Mouse (Mus musculus): ENCODE measurements around the gene Spata5. TPM values are rescaled to one million over a fixed set of nuclear protein-coding genes. Genes with fewer than 3 reads are reported as not detected.
"Not testable (repeated sequence)": the region's sequence is repeated elsewhere in the genome, so short reads cannot be mapped to it uniquely, and the experiment has no call there.

The Spata5 gene
- total RNA-seq, 2 experiments from 2014 or later = 21.1 to 21.5 TPM

DNA sequence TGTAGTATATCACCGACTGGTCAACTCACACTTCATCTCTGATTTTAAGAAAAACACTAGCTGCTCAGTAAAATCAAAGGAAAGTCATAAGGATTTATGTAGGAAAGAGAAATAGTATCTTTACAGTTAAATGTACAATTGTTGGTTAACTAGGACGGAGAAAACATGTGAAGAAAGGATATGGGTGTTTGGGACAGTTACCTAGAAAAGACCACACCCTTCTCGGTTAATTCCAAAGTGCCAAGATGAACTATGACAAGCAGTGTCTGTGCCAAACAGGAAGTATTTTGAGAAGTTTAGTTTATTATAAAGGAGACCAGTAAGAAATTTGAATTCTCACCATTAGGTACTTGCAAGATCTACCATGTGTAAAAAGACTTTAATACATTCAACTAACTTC, 70.3 kb downstream of the Spata5 start:
- intact Hi-C loops (cut with DNase I) = no loop called here
- DNase-seq (ENCODE audit: low spot score in 2 of 2) = no peak

DNA sequence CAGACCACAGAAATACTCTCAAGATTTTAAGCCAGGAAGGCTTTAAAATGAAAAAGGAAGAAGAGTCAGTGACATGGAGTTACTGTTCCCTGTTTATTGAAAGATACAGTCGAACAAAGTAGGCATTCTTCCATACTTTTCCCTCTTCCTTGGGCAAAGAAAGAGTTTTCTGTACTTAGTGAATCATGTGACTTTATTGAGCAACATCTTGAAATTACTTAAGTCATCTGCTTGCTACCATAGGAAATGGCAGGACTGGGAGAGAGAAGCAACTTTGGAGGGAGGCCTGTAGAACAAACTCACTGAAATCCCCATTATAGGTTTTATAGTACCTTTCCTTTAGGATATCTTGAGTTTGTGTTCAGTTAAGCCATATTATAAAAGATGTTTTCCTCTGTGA, 81.2 kb downstream of the Spata5 start:
- no peak for DNase-seq (ENCODE audit: low spot score in 2 of 2)
- intact Hi-C loops (cut with DNase I) = no loop called here

DNA sequence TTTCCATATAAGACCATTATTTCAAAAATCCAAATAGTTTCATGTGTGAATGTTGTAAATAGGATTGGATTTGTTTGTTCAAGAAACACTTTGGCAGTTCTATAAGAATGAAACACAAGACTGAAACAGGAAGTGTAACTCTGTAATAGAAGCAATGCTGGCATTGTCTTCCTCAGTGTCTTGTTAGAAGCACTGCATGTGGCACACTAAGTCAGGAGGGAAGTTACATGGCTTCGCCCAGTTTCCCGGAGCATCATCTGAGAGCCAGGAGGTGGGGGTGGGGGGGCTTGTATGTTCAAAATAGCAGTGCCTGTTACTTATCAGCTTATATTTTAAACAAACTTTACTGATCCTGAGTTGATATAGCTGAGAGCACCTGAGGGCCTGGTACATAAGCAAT, 82.9 kb downstream of the Spata5 start:
- DNase-seq (ENCODE audit: low spot score in 2 of 2) = no peak
- intact Hi-C loops (cut with DNase I) = no loop called here

DNA sequence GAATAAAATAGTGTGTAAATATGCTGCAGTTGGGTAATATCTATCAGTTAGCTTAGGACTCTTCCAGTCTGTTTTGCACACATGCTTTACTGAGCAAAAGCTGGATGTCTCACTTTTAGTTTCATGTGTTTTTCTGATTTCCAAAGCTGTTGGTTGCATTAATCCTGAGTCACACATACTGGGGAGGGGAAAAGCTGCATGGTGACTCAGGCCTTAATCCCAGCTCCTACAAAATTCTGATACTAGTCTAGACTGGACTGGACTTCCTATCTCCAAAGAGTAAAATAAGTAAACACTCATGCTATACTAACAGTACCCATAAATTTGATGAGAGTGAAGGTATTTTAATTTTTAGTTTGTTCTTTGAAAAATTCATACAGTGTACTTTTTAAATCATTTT, 84.2 kb downstream of the Spata5 start:
- DNase-seq (ENCODE audit: low spot score in 2 of 2) = no peak
- intact Hi-C loops (cut with DNase I) = no loop called here

DNA sequence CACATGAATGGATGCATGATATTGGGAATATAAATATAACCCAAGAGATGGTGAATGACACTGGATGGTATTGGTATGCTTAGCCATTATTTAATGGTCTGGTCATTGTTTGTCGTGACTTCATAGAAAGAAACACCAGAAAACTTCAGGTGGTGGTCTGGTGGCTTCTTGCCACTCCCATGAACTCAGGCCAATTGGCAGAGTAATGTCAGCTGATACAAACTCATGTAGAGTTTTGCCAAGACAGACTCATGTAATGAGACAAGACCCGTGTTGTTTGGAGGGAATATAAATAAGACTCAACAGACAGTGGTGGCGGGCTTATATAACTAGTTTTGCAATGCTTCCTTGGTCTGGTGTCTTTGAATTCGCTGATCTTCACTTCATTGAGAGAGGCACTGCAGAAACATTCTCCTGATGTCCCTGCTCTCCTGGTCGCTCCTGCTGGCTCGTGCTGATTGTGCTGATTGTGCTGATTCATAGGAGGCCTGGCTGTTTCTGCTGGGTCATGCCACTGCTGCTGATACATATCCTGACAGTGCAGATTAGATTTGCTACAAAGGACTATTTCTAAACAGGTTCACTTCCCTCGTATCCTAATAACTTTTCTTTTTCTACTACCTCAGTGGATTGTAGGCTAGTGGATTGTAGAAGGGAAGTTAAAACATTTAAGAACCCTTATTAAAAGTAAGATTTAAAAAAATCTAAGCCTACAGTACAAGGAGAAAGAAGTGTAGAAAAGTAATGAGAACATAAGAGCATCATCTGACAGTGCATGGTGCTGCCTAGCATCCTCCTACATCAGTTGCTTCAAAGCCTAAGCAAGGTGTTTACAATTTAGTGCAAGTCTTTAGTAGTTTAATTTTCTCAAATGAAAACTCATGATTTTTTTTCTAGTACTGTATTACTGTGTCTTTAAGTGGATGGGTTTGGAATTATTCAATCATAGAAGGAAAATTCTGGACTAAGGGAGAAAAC, 90.6 kb downstream of the Spata5 start:
- intact Hi-C loops (cut with DNase I) = no loop called here
- DNase-seq (ENCODE audit: low spot score in 2 of 2) = no peak

DNA sequence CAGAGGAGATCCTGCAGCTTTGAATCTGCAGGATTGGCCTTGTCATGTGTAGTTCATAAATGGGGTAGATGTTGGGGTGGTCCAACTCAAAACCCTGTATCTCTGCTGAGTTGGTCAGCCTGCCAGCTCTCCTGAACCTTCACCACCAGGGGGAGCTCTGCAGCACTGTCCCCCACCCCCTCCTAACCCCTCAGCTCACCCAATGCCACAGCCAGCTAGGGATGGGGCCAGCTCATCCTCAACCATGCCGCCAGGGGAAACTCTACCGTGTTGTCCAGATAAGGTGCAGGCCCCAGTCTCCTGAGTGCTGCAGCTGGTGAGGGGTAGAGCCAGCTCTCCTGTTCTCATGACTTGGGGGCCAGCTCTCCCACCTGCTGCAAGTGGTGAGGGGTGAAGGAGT, 95.8 kb downstream of the Spata5 start:
- DNase-seq (ENCODE audit: low spot score in 2 of 2) = no peak
- intact Hi-C loops (cut with DNase I) = no loop called here

DNA sequence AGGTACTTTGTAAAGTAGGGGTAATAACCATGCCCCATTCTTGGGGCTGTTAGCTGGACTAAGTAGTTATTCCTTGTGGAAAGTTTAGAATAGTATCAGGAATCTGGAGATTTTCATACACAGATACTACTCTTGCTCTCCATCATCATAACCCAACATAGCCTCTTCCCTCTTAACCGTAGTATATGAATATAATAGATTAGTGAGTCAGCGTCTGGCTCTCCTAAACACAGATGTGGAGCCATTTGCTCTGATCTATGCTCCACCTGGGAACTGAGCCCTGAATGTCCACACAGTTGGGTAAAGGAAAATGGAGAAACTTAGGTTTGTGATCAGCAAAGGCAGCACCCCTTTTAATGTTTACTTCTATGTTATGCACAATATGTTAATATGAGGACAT, 96.7 kb downstream of the Spata5 start:
- intact Hi-C loops (cut with DNase I) = no loop called here
- no peak for DNase-seq (ENCODE audit: low spot score in 2 of 2)

DNA sequence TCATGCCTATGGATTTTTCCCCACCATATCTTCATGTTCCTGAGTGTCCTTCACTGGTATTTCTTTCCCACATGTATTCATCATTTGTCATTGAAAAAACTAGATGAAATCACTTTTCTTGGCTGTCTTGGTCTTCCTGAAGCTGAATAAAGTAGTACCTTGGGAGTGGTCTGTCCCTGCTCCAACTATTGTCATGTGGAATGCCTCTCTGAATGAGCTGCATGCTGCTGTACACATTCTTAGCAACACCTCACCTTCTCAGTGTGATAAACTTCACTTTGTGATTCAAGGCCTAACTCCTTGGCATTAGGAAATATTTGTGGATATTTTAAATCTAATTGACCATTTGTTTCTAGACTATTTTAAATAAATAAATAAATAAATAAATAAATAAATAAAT, 98.9 kb downstream of the Spata5 start:
- DNase-seq (ENCODE audit: low spot score in 2 of 2) = no peak
- intact Hi-C loops (cut with DNase I) = no loop called here

DNA sequence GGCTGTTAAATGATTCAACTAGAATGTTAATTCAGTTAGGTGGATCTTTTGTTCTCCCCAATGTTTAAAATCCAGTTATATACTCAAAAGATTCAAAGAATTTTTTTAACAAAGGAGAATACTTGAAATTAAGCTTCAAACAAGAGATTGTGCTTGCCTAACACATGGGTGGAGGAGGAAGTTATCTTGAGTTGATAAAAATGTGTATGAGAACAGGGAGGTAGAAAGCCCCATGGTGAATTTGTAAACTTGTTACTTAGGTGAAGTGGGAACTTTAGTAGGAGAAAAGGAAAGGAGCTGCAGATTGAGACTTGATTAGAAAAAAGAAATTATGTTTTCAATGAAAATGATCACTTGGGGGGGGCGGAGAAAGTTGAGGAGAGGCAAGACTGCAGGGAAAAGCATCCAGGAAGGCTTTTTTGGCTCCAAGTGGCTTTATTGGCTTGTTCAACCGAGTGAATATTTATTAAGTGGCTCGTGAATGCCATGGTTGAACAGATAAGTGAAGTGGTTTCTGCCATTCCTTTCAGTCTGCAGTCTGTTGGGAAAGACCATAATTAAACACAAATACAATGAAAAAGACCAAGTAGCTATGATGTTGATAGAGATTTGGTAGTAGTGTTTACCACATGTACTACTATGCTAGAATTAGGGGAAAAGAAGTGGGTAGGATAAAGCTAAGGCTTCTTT, 100.8 kb downstream of the Spata5 start:
- no peak for DNase-seq (ENCODE audit: low spot score in 2 of 2)
- intact Hi-C loops (cut with DNase I) = no loop called here

DNA sequence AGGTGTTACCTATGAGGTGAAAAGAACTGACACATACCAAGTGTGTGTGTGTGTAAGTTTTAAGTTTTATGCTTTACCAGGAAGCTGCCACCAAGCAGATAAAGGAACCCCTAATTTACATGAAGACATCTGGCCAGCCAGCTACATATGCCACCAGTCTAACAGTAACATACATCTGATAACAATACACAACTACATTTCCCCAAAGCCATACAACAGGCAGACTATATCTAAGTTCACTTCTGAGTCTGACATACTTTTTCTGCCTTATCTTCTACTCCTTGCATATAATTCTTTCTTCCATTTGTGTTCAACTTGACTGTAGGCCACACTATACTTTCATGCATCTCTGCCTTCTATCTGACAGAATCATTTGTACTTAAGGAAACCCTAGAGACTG, 112.4 kb downstream of the Spata5 start:
- intact Hi-C loops (cut with DNase I) = no loop called here
- no peak for DNase-seq (ENCODE audit: low spot score in 2 of 2)

DNA sequence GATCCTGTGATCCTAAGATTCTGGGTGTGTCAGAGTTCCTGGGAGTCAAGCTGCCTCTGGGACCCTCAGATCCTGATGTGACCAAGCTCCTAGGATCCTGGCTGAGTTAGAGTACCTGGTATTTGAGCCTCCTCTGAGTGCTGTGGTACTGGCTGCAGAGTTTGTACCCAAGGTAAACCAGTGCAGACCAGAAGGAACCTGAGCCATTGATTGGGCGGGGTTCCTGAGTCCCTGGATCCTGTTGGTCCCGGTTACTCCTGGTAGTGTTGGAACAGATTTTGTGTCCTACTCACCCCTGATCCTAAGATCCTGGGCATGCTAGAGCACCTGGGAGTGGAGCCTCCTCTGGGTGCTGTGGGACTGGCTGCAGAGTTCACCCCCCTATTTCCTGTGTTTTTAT, 121.0 kb downstream of the Spata5 start:
- DNase-seq (ENCODE audit: low spot score in 2 of 2); intact Hi-C loops (cut with DNase I): not testable (repeated sequence)

DNA sequence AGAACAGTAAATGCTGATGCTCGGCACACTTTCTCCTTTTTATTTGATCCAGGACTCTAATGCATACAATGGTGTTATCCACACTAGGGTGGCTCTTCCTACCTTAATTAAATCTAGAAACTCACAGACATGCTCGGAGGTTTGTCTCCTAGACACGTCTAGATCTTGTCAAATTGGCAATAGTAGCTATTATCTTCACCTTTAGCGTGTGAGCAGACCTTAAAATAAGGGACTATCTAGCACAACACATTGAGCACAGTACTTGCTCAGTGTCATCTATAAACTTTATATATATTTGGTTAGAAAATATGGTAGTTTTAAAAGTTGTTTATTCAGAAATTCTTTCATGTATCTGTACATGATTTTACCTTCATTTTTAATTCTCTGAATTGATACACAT, 126.7 kb downstream of the Spata5 start:
- DNase-seq (ENCODE audit: low spot score in 2 of 2) = no peak
- intact Hi-C loops (cut with DNase I) = no loop called here

DNA sequence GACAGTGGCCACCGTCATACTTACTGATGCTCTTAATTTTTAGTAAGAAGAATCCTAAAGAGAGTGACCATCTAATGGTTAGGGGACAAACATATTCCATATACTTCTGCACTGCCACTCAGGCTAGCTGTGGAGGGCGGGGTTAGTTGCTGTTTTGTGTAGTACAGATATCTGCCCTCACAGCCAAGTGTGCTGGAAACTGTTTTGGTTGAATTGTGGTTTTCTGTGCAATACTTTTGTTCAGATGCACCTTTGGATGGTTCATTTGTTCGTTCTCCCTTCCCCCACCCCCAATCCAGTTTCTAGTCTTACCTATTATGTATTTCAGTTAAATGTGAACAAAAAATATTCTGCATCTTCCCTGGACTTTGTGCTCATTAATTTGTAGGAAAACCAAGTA, 130.5 kb downstream of the Spata5 start:
- no peak for DNase-seq (ENCODE audit: low spot score in 2 of 2)
- intact Hi-C loops (cut with DNase I) = no loop called here

DNA sequence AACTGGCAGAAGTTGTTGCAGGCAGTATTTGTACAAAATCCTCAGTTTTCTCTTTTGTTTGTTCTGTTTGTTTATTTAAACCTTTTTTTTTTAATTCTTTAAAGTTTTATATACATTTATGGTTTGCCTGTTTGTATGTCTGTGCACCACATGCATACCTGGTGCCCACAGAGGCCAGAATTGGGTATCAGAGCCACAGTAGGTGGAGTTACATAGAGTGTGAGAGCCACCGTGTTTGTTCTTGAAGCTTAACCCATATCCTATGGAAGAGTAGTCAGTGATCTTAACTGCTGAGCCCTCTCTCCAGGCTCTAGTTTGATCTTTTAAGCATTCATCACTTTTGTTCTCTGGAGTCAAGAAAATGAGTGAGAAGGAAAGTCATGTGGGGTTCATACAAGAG, 130.9 kb downstream of the Spata5 start:
- intact Hi-C loops (cut with DNase I) = no loop called here
- no peak for DNase-seq (ENCODE audit: low spot score in 2 of 2)

DNA sequence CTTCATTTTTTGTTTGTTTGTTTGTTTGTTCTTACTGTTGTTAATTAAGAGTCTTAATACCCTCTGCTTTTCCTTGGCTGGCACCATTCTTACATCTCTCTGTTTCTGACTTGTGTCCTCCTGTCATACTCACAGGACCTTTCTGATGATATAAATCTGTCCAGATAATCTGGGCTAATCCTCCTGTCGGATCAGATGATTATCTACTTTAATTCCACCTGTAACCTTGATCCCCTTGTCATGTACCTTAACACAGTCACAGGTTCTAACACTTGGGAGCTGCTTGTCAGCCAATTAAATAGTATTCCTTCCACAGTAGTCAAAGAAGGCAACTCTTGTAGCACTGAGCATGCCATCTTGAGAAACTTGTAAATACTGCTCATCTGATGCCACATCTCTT, 131.8 kb downstream of the Spata5 start:
- no peak for DNase-seq (ENCODE audit: low spot score in 2 of 2)
- intact Hi-C loops (cut with DNase I) = no loop called here

DNA sequence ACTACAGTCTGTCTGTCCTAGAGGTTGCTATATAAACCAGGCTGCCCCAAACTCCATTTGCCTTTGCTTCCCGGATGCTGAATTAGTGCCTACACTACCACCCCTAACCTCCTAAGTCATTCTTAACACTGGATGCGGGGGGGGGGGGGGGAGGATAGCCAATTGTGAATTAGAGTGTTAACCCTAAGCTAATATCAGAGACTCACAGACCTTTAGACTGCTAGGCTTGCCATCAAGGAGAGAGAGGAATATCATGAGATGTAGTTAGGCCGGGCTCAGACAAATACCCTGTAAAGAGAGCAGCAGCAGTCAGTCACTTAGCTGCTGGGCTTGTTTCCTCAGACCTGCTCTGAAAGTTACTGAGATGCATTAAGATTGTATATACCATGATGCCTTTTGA, 132.5 kb downstream of the Spata5 start:
- no peak for DNase-seq (ENCODE audit: low spot score in 2 of 2)
- intact Hi-C loops (cut with DNase I) = no loop called here

DNA sequence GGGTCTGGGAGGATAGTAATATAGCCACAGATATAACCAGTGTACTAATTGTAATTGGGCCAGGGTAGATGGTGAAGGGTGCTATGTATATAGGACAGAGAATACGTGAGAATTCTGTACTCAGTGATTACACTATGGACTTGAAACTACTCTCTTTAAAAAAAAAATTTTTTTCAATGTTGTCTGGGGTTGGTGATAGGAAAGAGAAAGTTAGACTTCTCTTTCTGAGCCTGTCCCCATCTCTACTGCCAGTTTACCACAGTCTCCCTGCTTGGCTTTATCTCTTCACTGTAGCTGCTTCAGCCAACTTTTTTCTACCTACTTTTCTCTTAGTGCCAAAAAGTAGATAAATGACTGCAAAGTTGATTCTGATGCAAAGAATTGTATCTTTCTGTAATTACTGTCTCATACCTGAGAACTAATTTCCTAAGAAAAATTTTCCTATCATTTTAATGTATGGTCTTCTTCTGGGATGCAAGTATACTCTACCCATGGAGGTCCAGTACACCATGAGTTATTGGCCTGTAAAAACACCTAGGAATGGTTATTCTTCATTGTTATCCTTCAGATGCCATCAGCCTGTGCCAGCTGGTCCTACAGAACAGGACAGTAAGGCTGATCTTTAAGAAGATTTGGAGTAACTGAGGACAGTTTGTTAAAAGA, 133.8 kb downstream of the Spata5 start:
- intact Hi-C loops (cut with DNase I) = no loop called here
- no peak for DNase-seq (ENCODE audit: low spot score in 2 of 2)

DNA sequence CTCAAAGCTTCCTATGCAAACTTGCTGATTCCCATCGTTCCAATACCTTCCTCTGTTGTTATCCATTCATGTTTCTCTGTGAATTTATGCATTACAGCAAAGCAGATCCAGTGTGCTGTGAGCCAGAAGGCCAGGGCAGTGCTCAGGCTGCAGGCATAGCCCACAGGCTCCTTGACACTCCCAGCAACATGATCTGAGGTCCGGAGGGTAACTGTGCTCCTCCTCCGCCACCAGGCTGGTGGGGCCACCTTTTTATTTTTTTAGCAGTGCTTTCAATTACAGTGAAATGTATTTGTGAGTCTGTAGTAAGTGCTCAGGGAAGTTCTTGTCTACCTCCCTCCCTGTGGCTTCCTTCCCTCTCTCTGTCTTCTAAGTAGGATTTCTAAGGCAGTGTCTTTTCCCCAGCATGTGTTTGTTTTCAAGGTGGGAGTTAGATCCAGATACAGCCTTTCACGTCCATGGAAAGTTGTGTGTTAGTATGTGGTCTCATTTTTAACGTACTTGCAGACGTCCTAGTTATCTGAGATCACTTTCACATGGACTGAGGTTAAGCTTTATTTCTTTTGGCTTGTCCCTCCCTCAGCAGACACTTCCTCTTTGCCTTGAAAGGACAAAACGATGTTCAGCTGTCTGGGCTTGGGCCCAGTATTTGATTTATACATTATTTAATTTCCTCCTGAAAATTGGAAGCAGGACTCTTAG, 136.9 kb downstream of the Spata5 start:
- DNase-seq (ENCODE audit: low spot score in 2 of 2) = no peak
- intact Hi-C loops (cut with DNase I) = no loop called here

DNA sequence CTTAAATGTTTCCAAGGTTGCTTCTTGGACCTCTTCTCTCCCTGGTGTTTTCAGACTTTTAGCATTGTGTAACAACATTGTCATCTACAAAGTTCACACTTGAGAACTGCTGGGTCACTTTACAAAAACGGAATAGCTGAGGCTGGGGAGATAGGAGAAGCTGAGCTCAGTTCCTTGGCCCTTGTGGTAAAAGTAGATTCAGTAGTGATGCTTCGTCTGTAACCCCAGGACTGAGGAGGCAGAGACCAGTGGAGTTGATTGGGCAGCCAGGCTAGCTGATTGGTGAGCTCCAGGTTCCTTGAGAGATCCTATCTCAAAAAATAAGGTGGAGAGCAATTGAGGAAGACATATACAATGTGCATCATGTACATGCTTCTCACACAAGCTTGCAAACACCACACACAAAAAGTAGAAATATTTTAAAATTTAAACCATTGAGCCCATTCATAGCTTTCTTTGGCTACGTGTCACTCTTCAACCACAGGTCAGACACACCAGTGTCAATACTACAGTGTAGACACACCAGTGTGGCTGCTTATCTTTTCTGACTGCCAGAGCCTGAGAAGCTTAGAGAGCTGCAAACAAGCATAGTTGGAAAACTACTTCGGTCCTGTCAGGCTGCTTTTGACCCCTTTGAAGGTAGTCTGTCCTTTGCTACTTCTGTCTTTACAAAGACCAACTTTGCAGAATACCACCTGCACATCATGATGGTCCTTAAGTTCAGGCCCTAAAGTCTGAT, 138.2 kb downstream of the Spata5 start:
- intact Hi-C loops (cut with DNase I) = no loop called here
- DNase-seq (ENCODE audit: low spot score in 2 of 2) = no peak

Measured in left cerebral cortex, postnatal 25 days (tissue).